Mouse (Mus musculus) forebrain, embryonic 13.5 days (tissue): ENCODE measurements around the gene Phka1. TPM values are rescaled to one million over a fixed set of nuclear protein-coding genes. Genes with fewer than 3 reads are reported as not detected.

Source experiments
- ATAC-seq: fragments of 200-750 bp; cut with Nextera tagmentation; 2 replicates; pipeline ENCODE4 v1.8.0; 2017
- H3K27ac ChIP-seq: fragments of 300-500 bp; sonication (generic); 2 replicates; pipeline ENCODE4 v1.5.1; 2015; ENCODE audit warnings: inconsistent platforms, mild to moderate bottlenecking, moderate library complexity
- H3K27me3 ChIP-seq: fragments of 300-500 bp; sonication (generic); 2 replicates; pipeline ENCODE4 v1.6.1; 2015; ENCODE audit warnings: mild to moderate bottlenecking, inconsistent platforms
- H3K36me3 ChIP-seq: fragments of 300-500 bp; sonication (generic); 2 replicates; pipeline ENCODE4 v1.6.1; 2015; ENCODE audit warnings: mild to moderate bottlenecking, inconsistent platforms; ENCODE audit not compliant: poor library complexity, severe bottlenecking
- H3K4me1 ChIP-seq: fragments of 300-500 bp; sonication (generic); 2 replicates; pipeline ENCODE4 v1.6.1; 2015; ENCODE audit warnings: inconsistent platforms
- H3K4me2 ChIP-seq: fragments of 300-500 bp; sonication (generic); 2 replicates; pipeline ENCODE4 v1.6.1; 2015; ENCODE audit warnings: inconsistent platforms, mild to moderate bottlenecking, moderate library complexity
- H3K4me3 ChIP-seq: fragments of 300-500 bp; sonication (generic); 2 replicates; pipeline ENCODE4 v1.5.1; 2015; ENCODE audit warnings: mild to moderate bottlenecking, inconsistent platforms
- H3K9ac ChIP-seq: fragments of 300-500 bp; sonication (generic); 2 replicates; pipeline ENCODE4 v1.6.1; 2015; ENCODE audit warnings: mild to moderate bottlenecking, inconsistent platforms
- H3K9me3 ChIP-seq: fragments of 300-500 bp; sonication (generic); replicated peaks from 2 replicates; pipeline ENCODE4 v1.6.1; 2016; ENCODE audit warnings: inconsistent platforms
- WGBS: fragments of 180-500 bp; shearing (Covaris S2); methylation state at CpG from one replicate; pipeline ENCODE4 v1.1.7; 2015; 5-methylcytosine and 5-hydroxymethylcytosine counted together
- polyA plus RNA-seq: library from polyadenylated mRNA; unstranded; fragments of >200 nt; fragmentation: Nextera tagmentation; extraction: Ambion mirVana; gene quantifications from 2 replicates; pipeline ENCODE4 v1.2.1, GENCODE M21; 2015

Gene Phka1
- polyA plus RNA-seq, 1 experiment from 2014 or later: 4.8 TPM

DNA sequence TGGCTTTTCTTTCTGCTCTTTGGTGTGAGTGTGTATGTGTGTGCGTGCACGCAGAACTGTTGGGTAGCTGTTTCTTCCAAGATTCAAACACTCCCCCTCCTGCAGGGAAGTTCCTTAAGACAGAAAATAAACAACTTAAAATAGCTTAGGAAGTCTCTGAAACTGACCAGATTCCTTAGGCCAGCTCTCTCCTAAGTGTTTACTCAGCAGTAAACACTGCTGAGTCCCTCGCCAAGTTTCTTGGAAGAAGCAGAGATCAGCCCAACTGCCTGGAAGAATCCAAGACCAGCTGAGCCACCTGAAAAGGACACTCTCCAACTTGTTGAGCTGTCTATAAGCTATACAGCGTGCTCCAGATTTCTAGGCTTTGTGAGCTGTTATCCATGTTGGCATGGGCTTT is 134.8 kb downstream of the Phka1 start:
- WGBS: 86% methylated on average over 4 of the region's 4 CpGs
- Histone ChIP-seq H3K4me3 (no peak overlapping the region), H3K9ac (no peak overlapping the region), H3K36me3 (no peaks in the 10 kb centered on the region), H3K4me1 (no peaks in the 10 kb centered on the region), H3K4me2 (no peak overlapping the region), H3K27ac (no peak overlapping the region), H3K27me3 (no peaks in the 10 kb centered on the region; the same call in none of the 2 replicates), H3K9me3 (no peaks in the 10 kb centered on the region)
- ATAC-seq: no peak

DNA sequence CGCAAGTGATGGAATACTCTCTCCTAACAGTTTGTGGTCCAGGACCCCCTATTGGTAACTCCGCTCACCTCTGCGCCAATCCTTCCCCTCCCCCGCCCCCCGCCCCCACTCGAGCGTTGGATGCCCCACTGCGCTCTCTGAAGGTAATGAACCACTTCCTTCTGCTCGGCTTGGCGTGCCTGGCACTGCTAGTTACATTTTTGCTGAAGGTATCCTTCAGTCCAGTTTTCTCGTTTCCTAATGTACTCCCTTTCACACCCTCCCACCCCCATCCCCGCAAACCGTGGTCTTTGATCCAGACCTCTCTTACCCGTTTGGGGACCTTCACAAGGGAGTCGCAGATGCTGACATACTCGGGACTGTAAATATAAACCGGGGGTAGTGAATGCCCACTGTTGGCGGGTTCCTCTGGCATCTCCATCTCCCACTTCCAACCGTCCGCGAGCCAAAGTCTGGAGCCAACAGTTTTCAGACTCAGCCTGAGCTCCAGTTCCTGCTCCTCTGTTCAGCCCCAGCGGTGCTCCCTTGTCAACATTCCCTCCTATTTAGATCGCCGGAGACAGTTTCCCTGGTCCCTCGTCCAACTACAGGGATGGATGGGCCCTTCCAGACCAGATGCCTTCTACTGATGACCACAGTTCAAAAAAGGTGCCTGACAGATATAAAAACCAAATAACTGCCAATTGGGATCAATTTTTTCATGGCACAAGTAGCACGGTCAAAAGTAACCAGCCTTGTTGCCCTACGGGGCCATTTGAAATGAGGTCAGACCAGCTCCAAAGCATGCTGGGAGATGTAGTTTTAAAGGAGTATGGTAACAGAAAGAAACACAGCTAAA is 139.2 kb downstream of the Phka1 start, which contains the start of gene Hdac8:
TSS of gene Hdac8 (minus strand) at position 716 of the 838 bp plus-strand sequence.
- Histone ChIP-seq H3K4me2 (peak within 1 kb of the TSS; percentile 62), H3K4me1 (no peaks in the 10 kb centered on the region), H3K4me3 (peak within 1 kb of the TSS; percentile 49), H3K36me3 (no peaks in the 10 kb centered on the region), H3K9me3 (no peaks in the 10 kb centered on the region), H3K9ac (peak within 1 kb of the TSS; percentile 56), H3K27me3 (no peaks in the 10 kb centered on the region; the same call in none of the 2 replicates), H3K27ac (peak within 1 kb of the TSS; percentile 44; the same call in 1 of the 2 replicates)
- WGBS: 16% methylated on average over 27 of the region's 27 CpGs
- ATAC-seq: peak; percentile 92

DNA sequence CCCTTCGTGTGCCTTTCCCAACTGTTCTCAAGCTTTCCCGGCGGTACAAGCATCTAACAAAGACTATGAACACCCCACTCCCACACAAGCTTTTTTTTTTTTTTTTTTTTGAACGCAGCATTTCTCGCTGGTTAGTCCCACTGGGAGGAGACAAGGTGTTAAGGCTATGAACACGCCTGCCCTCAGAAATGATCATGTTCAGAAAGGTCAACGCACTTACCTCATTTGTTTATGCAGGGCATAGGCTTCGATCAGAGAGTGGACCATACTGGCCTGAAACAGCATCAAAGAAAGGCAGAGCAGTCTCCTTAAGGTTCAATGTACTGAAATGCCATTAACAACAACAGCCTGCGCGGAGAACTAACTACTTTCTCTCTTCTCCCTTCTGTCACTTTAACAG is 139.9 kb downstream of the Phka1 start:
- ATAC-seq: peak; percentile 6; the same call in 1 of the 2 replicates
- Histone ChIP-seq H3K36me3 (no peaks in the 10 kb centered on the region), H3K4me1 (no peaks in the 10 kb centered on the region), H3K4me3 (peak overlapping the region; percentile 49), H3K27me3 (no peaks in the 10 kb centered on the region; the same call in none of the 2 replicates), H3K4me2 (peak overlapping the region; percentile 62), H3K9me3 (no peaks in the 10 kb centered on the region), H3K9ac (peak overlapping the region; percentile 56; the same call in 1 of the 2 replicates), H3K27ac (no peak overlapping the region)
- WGBS: 26% methylated on average over 10 of the region's 10 CpGs

DNA sequence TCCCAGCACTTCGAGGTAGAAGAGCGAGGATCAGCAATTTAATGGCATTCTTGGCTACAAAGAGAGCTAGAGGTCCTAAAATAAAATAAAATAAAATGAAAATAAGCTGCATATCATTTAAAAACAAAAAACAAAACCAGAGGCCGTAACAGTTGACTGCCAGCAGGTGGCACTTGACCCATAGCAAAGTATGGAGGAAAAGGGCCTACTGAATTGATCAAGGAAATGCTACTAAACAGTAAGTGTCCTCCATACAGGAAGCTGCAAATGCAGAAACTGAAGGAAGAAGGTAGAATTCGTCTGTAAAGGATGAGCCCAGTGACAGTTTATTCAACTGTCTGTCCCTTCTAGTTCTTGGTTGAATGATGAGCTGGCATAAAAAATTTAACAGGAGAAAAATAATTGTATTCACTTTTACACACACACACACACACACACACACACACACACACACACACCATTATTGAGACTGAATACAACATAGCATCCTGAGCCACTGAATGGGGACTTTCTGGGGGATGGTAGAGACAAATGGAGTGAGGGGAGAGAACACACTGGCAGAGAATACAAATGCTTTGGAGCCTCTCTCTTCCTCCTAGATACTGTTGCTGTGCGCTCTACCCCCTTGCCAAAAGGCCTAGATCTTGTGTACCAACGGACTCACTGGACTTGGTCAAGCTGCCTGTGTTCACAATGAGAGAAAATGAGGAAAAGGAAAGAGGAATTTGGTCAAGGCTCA is 149.9 kb downstream of the Phka1 start:
- WGBS: 81% methylated on average over 6 of the region's 6 CpGs
- no peak overlapping the region for H3K9ac ChIP-seq

DNA sequence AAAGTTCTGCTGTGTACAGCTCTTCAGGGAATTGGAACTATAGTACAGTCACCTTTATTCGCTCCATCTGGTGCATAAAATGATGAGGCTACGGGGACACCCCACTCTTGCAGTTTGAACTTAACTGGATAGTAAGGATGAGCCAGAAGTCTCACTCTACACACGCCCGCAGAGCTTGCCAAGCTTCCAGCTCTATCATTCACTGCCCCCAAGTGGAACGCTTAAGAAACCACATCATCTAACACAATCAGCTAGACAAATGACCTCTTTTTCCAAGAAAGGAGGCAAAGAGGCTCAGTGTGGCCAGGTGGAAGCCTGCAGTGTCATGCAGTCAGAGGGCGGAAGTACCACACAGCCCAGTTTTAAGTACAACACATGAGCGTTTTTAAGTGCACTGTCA is 158.5 kb downstream of the Phka1 start:
- Histone ChIP-seq H3K4me2 (no peak overlapping the region), H3K9me3 (no peaks in the 10 kb centered on the region), H3K27ac (no peak overlapping the region), H3K36me3 (no peaks in the 10 kb centered on the region), H3K4me3 (no peak overlapping the region), H3K4me1 (no peaks in the 10 kb centered on the region), H3K27me3 (no peaks in the 10 kb centered on the region), H3K9ac (no peak overlapping the region)
- 81% methylated on average over 7 of the region's 7 CpGs for WGBS
- ATAC-seq: no peak

More for the DNA sequence above, 149.9 kb downstream of the Phka1 start:
- H3K27me3 ChIP-seq: no peaks in the 10 kb centered on the region
- no peak overlapping the region for H3K27ac ChIP-seq
- H3K9me3 ChIP-seq: no peaks in the 10 kb centered on the region
- no peak overlapping the region for H3K4me2 ChIP-seq
- no peaks in the 10 kb centered on the region; the same call in 1 of the 2 replicates for H3K36me3 ChIP-seq
- ATAC-seq: no peak
- no peak overlapping the region for H3K4me3 ChIP-seq
- no peaks in the 10 kb centered on the region for H3K4me1 ChIP-seq

DNA sequence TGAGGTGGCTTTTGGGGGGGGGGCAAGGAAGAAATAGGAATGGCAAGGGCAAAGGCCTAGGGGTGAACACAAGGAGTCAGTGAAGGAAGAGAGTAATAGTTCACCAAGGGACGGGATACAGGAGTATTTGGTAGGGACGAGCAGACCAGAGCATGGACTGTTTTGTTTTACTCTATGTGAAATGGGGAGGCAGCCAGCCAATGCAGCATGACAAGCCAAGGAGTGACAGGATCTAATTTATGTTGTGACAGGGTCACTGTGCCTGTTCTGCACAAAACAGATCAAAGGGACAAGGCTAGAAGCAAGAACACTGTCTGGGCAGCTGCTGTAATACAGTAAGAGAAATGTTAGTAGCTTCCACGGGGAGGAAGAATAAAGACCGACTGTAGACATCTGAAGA is 164.4 kb downstream of the Phka1 start:
- WGBS: 83% methylated on average over 4 of the region's 4 CpGs
- ATAC-seq: no peak
- Histone ChIP-seq H3K9me3 (no peaks in the 10 kb centered on the region), H3K4me1 (no peaks in the 10 kb centered on the region), H3K9ac (no peak overlapping the region), H3K27ac (no peak overlapping the region), H3K27me3 (no peaks in the 10 kb centered on the region), H3K4me2 (no peak overlapping the region), H3K36me3 (no peaks in the 10 kb centered on the region), H3K4me3 (no peak overlapping the region)

DNA sequence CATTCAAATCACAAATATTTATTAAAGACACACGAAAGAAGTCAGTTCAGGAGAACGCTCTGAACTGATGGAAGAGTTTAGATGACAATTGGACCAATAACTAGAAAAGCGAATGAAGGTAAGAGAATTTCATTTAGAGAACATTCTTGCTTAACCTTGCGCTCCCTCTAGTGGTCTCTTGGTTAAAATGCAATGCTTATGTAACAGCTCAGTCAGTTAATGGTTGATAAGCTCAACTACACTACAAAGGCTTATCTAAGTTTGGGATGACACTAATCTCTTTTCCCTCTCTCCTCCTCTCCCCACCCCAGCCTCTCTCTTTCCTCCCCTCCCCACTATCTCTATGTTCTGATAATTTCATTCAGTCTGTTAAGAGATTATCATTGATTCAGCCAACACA is 165.1 kb downstream of the Phka1 start:
- Histone ChIP-seq H3K4me2 (no peak overlapping the region), H3K4me3 (no peak overlapping the region), H3K27me3 (no peaks in the 10 kb centered on the region), H3K9me3 (no peaks in the 10 kb centered on the region), H3K36me3 (no peaks in the 10 kb centered on the region), H3K4me1 (no peaks in the 10 kb centered on the region), H3K9ac (no peak overlapping the region), H3K27ac (no peak overlapping the region)
- 34% methylated on average over 4 of the region's 4 CpGs for WGBS
- 0 out of 2 replicates have a peak, but pooled peaks have one; percentile 24 for ATAC-seq

DNA sequence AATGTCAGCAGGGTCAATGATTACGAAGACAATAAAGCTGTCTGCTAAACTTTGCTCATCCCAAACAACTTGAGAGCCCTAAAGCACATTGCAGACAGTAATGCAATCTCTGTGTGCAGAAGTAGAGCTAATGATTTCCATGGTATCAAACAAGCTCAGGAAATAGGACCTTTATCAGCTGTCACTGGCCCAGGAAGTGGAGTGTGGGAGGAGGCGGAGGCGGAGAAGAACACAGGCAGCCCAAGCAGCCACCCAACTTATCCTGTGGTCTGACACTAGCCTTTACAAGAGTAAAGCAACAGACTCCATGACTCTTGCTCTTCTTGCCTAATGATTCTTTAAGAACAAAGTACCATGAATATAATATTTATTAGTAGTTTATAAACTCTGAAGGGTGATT is 165.6 kb downstream of the Phka1 start:
- Histone ChIP-seq H3K9me3 (no peaks in the 10 kb centered on the region), H3K4me1 (no peaks in the 10 kb centered on the region), H3K27ac (no peak overlapping the region), H3K36me3 (no peaks in the 10 kb centered on the region), H3K27me3 (no peaks in the 10 kb centered on the region), H3K4me3 (no peak overlapping the region), H3K9ac (no peak overlapping the region), H3K4me2 (no peak overlapping the region)
- 95% methylated on average over 3 of the region's 3 CpGs for WGBS
- no peak for ATAC-seq

DNA sequence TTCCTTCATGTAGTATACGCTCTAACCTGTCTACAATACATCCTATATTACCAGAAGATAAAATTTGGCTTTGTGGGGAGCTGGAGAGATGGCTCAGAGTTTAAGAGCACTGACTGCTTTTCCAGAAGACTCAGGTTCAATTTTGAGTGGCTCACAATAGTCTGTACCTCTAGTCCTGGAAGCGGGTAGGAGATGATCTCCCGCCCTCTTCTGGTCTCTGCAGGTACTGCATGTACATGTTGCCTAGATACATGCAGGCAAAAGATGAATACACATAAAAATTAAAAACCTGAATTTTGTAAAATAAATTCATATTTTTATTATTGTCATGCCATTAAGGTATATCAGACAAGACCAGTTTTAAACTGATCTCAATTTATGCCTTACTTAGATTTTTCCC is 167.3 kb downstream of the Phka1 start:
- H3K36me3 ChIP-seq: no peaks in the 10 kb centered on the region
- H3K4me1 ChIP-seq: no peaks in the 10 kb centered on the region
- no peak overlapping the region for H3K4me2 ChIP-seq
- no peaks in the 10 kb centered on the region for H3K9me3 ChIP-seq
- no peak overlapping the region for H3K27ac ChIP-seq
- peak; percentile 62; the same call in 1 of the 2 replicates for ATAC-seq
- H3K9ac ChIP-seq: no peak overlapping the region
- H3K4me3 ChIP-seq: no peak overlapping the region
- 31% methylated on average over 3 of the region's 3 CpGs for WGBS
- no peaks in the 10 kb centered on the region for H3K27me3 ChIP-seq

DNA sequence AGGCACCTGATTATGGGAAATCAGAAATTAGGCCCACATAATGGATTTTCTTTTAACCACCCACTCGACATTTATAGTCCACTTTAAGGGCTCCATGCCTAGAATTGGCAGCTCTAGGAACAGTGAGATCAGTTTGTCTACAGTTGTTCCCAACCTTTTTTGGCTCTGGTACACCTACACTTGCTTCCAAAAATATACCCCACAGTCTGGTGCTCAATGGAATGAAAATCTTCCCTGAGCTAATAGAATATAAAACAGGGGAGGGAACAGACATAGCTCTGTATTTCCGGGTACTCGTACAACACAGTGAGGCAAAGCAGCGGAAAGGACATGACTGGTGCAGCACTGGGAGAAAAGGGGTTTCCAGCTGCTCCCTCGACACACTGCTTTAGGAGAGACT is 168.5 kb downstream of the Phka1 start:
- 86% methylated on average over 5 of the region's 5 CpGs for WGBS
- ATAC-seq: no peak
- no peak overlapping the region for H3K4me3 ChIP-seq
- no peak overlapping the region for H3K27ac ChIP-seq
- H3K4me2 ChIP-seq: no peak overlapping the region
- no peak overlapping the region for H3K9ac ChIP-seq
- H3K36me3 ChIP-seq: no peaks in the 10 kb centered on the region
- H3K9me3 ChIP-seq: no peaks in the 10 kb centered on the region
- no peaks in the 10 kb centered on the region for H3K4me1 ChIP-seq
- H3K27me3 ChIP-seq: no peaks in the 10 kb centered on the region
